Mouse (Mus musculus): ENCODE results near the gene Pfkfb2.

DNA sequence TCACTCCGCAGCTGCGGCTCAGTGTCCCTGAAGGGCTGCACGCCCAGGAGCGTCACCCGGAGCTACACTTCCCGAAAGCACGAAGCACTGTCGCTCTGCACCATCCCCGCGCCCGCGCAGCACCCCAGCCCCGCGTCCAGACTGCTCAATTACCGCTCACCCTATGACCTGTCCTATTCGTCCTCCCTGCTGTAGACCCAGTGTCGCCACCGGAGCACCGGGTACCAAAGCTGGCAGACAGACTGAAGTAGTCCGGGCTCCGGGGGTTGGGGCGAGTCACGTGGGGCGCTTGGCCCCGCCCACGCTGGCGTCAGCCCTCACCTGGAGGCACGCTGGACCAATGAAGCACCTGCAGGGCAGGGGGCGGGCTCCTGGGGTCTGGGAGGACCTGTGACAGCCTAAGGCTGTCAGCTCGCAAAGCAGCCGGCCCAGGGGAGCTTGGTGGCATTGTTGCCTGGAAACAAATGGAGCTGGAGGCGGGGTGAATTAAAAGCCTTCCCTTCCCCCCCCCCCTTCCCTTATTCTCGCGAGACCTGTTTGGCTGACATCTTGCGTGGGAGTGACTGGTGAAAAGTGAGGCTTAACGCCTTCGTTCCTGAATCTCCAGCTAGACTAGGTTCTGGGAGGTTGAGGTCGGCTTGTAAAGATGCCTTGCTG lies 13.4 kb downstream of the Pfkfb2 start, which contains the start of gene Gm29427:
- TF ChIP-seq CTCF (IDR thresholded peaks at IDR 0.05; ENCODE audit: low read depth, low read length) (no peak), TAL1 (conservative IDR thresholded peaks at IDR 0.05; ENCODE audit: low read depth, low read length) (no peak)
